Mouse (Mus musculus) T-cell, adult 2 months (primary cell): Measurements from ENCODE around the gene Agt.

Source experiments
- DNase-seq: peaks from one replicate; pipeline ENCODE4 v3.0.0; 2022; ENCODE audit warnings: low spot score

Gene Agt

DNA sequence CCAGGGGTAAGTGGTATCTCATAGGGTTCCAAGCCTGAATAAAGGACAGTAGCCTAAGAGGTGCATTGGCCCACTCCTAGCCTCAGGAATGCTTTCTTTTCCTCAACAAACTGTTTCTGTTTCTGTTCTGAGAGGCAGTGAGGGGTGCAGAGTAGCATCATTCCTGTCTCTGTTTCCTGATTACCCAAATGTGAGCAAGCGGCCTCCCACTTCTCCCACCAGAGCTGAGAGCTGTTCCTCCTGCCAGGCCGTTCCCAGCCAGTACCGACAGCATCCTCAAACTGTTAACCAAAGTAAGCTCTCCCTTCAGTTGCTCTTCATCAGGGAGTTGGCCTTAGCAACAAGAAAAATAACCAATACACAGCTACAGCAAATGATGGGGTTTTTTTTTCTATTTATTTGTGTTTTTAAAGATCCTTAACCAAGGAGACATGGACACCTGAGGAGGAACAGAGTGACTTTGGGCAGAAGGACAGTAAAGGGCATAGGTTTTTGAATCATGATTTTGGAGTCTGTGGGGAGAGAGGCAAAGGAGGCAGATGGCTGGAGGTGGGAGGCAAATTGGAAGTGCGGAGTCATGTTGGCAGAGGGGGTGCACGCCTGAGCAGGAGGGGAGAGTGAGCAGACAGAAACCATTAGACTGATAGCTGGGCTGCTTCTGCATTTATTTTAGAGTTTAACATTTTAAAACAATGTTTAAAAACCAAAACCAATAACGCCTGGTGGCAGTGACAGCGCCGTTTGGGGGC is 61.8 kb downstream of the Agt start:
- no peak for DNase-seq
